Mouse (Mus musculus) testis, adult 2 months (tissue): ENCODE measurements at regions not wholly inside any gene's neighbourhood (a gene's known extent, or its start where the extent isn't known, plus 50 kb on each side); places are given as distances from the start of the nearest gene placed in this dataset.

Experiments
- CTCF ChIP-seq: fragments of 200-500 bp; IDR thresholded peaks from 2 replicates; pipeline ENCODE4 v1.5.1; 2012; ENCODE audit warnings: low read depth, mild to moderate bottlenecking, inconsistent platforms, low read length, moderate library complexity; ENCODE audit not compliant: control insufficient read depth, insufficient read depth, insufficient replicate concordance
- POLR2A ChIP-seq: fragments of 200-500 bp; IDR thresholded peaks from 2 replicates; pipeline ENCODE4 v1.6.1; 2012; ENCODE audit warnings: low read depth, mild to moderate bottlenecking, inconsistent platforms, low read length, moderate library complexity; ENCODE audit not compliant: control insufficient read depth

DNA sequence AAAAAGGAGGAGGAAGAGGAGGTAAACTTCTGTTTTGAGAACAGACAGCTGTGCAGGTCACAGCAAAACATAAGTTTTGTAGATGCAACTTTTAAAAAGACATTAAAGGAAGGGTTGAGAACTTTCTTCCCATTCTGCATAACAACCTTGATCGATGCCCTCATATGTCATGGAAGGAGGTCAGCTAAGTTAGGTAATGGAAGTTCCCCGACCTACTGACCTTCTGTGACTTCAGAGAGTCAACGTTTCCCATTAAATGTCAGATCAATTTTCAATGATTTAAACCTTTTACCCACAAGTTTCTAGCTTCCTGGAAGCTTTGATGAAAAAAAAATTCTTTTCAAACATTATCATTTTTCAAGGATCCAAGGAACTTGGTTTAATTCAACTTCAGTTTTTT lies 153.2 kb downstream of the Nrip1 start:
- TF ChIP-seq CTCF: no peak
- no peak for TF ChIP-seq POLR2A
